Mouse (Mus musculus) CD4-positive, CD25-positive, alpha-beta regulatory T cell, adult 2 months (primary cell): ENCODE measurements around the gene Rasgrf2.

Experiments used
- DNase-seq: peaks from one replicate; pipeline ENCODE4 v3.0.0-alpha.2; 2012; ENCODE audit warnings: low read depth, low spot score

The Rasgrf2 gene

DNA sequence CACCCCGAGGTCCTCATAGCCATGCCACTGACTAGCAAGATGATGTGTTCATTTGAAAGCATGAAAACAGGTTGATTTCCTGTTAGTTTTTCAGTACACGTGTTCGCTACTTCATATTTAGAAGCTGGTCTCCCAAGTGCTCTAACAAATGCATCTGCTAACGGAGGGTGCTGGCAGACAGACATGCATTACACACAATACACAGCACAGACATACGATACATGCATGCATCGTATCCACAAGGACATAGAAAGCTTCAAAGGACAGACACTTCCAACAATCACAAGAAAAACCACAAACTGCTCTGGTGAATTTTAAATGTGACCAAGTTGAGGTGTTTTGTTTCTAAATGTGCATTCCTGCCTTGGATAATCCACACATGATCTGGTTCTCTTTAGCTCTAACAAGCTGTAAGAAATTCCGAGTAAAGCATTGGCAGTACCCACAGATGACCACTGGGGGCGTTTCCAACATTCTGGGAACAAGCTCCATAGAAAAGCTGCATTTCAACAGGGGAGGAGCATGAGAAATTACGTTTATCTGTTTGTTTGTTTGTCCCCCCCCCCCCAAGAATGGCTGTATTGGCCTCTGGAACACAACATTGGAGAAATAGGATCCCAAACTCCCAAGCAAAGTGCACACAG is 249.5 kb downstream of the Rasgrf2 start:
- peak; percentile 50 for DNase-seq

DNA sequence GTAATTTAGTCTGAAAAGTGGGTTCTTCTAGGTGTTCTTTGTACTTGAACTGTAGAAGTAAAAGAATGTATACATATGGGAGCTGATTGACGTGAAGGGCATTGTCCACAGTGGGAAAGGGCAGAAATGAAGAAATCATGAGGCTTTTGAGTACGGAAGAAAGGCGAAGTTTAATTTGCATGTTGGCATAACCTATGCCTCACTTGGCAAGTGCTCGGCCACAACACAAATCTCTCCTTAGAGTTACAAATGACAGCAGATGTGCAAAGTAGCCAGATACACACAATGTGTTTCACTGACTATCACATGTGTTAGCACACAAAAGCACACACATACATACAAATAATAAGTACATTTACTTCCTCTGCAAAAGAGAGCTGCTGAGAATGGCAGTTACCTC is 251.2 kb downstream of the Rasgrf2 start:
- no peak for DNase-seq

DNA sequence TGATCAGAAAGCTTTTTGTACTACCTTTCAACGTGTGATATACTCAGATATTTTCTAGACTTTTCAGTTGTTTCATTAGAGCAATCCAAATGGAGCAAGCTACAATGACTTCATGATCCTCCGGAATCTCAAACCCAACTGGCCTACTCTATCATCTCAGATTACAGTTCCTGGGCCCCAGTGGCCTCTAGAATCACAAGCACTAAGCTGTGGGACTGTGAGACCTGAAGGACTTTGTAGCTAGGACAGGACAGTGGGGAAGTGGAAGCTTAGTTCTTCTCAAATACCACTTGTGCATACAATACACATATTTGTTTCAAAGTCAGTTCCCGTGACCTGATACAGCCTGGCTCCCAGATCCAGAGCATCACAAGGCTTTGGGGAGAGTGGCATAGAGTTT is 253.5 kb downstream of the Rasgrf2 start:
- DNase-seq = no peak

DNA sequence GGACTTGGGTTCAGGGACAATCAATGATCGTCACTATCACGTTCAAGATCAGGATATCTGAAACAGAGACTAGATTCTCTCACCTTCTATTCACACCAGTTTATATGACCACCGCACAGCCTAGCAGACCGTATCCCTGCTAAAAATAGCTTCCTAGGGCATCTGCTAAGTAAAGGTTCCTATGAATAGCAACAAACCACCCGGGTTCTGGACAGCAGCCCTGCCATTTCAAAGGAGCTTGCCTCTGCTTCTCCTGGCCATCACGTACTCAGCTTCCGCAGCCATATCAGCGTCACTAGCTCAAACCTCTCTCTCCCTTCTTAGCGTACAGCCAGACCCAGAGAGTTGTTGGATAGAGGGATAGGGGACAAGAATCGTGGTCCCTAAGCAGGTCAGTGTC is 254.1 kb downstream of the Rasgrf2 start:
- no peak for DNase-seq

DNA sequence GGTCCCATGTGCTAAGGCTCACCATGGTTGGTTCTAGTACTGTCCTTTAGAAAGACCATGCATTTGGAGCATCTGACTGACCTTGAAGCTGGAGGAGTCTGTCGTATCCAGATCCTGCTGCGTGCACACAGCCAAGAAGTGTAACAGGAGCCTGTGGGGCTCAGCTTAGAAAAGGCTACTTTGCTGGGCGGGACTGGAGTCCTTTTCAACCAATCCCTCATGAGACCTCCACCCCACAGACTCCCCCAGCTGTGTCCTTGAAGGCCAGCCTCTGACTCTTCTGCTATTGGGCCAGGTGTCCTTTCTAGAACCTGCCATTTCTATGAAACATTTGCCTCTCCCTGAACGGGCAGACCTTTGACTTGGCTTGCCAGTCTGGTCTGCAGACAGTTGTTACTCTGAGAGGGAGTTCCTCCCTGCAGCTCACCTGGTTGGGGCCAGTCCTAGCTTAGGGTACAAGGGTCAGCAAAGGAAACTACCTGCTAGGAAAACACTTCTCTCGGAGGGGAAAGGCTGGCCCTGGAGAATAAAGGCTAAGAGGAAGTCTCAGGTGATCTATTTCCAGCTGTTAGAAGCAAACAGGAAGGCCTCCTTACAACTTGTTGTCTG is 254.6 kb downstream of the Rasgrf2 start, which contains the start of gene Ckmt2:
TSS of gene Ckmt2 (minus strand) at position 145 of the 609 bp plus-strand sequence.
- DNase-seq = no peak

GRCm38 (mm10) chr13:91875581-91875980 is 255.9 kb downstream of the Rasgrf2 start:
- DNase-seq = no peak

GRCm38 (mm10) chr13:91874565-91874964 is 256.9 kb downstream of the Rasgrf2 start:
- peak; percentile 3 for DNase-seq

GRCm38 (mm10) chr13:91873734-91874329 is 257.6 kb downstream of the Rasgrf2 start:
- DNase-seq = no peak

GRCm38 (mm10) chr13:91868577-91868976 is 262.9 kb downstream of the Rasgrf2 start:
- no peak for DNase-seq

GRCm38 (mm10) chr13:91858835-91859234 is 272.6 kb downstream of the Rasgrf2 start:
- DNase-seq = peak; percentile 66

GRCm38 (mm10) chr13:91857427-91857826 is 274.0 kb downstream of the Rasgrf2 start:
- DNase-seq = peak; percentile 22

- DNase-seq = no peak
Measured at GRCm38 (mm10) chr13:91854412-91854811, 277.0 kb downstream of the Rasgrf2 start.
